Mouse (Mus musculus) erythroblast, embryonic 14.5 days (primary cell): ENCODE measurements at regions not wholly inside any gene's neighbourhood (a gene's known extent, or its start where the extent isn't known, plus 50 kb on each side); places are given as distances from the start of the nearest gene placed in this dataset.

Experiments
- GATA1 ChIP-seq: IDR thresholded peaks from 2 replicates; pipeline ENCODE4 v1.6.1; 2012; ENCODE audit warnings: low read length, inconsistent platforms, mixed read lengths
- TAL1 ChIP-seq: IDR thresholded peaks from 3 replicates; pipeline ENCODE4 v1.6.1; 2012; ENCODE audit warnings: low read length, inconsistent platforms, mixed read lengths

DNA sequence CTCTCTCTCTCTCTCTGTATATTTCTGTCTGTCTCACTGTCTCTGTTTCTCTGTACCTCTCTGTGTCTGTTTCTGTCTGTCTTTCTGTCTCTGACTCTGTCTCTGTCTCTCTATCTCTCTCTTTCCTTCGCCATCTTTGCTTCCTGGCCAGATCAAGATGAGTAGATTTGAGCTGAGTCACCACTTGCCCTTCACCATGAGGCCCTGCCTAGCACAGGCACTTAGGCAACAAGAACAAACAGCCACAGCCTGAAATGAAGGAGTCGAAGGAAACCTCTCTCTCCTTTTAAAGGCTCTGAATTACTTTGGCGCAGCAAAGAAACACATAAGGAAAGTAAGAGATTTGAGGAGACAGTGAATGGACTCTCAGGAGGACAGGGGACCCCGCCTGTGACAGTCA is 69.4 kb upstream of the Clint1 start:
- TF ChIP-seq GATA1 (no peak), TAL1 (no peak)
